Mouse (Mus musculus): Measurements from ENCODE around the gene Gm7980. TPM values are rescaled to one million over a fixed set of nuclear protein-coding genes. Genes with fewer than 3 reads are reported as not detected.
"Not testable (repeated sequence)": the region's sequence is repeated elsewhere in the genome, so short reads cannot be mapped to it uniquely, and the experiment has no call there.

Gene Gm7980
- not detected in 2 replicates for polyA plus RNA-seq (2016; fragmentation: Nextera tagmentation; extraction: Ambion mirVana)

DNA sequence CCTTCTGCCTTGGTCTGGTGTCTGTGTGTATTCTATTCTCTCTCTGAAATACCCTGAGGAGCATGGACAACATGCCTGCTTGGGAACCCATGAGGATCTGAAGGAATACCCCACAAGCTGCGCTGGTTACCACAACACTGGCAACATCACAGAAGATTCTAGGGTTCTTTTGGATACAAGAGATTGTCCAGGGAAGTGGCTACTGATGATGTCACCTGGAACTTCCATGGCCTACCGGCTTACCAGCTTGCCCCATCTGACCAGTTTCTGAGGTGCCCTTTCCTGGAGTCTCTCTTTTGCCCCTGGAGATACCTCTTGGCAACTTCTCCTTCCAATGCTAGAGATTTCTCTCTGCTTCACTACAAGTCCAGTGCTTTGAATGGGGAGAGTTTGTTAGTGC lies at the start of gene Gm7980:
TSS of gene Gm7980 (minus strand) at position 101 of the 400 bp plus-strand sequence.
- not testable (repeated sequence) for H3K4me3 ChIP-seq; H3K9me3 ChIP-seq; ATAC-seq (ENCODE audit: low FRiP score, low read depth); H3K4me2 ChIP-seq (replicated peaks); H3K9ac ChIP-seq; H3K27me3 ChIP-seq (replicated peaks); H3K4me1 ChIP-seq; H3K36me3 ChIP-seq; H3K27ac ChIP-seq
- WGBS = no CpG with 5 or more reads among the region's 2 CpGs

DNA sequence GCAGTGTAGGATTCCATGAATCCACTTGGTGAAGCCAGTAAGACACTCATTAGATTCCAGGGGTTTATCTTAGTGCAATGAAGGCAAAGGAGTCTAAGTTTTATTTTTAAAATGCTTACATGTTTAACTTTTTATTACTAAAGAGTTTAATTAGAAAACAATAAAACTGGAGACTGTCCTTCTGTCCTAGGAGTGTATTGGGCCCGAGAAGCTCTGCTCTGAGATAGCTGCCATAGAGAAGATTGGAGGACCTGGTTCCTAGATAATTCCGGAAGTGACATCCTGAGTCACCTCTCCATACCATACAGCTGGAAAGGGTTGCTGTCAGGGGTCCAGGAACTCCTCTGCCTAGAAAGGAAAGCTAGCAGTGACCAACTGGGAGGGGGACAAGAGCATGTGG lies 36.6 kb upstream of the Gm7980 start, which contains the start of gene 1700024B05Rik:
TSS of gene 1700024B05Rik (plus strand) at position 301 of the 400 bp plus-strand sequence.
- H3K27ac ChIP-seq; H3K4me3 ChIP-seq; ATAC-seq (ENCODE audit: low FRiP score, low read depth); H3K36me3 ChIP-seq; H3K9ac ChIP-seq; H3K4me2 ChIP-seq (replicated peaks); H3K27me3 ChIP-seq (replicated peaks); H3K9me3 ChIP-seq; H3K4me1 ChIP-seq: not testable (repeated sequence)
- WGBS = 84% methylated on average over 2 of the region's 2 CpGs

DNA sequence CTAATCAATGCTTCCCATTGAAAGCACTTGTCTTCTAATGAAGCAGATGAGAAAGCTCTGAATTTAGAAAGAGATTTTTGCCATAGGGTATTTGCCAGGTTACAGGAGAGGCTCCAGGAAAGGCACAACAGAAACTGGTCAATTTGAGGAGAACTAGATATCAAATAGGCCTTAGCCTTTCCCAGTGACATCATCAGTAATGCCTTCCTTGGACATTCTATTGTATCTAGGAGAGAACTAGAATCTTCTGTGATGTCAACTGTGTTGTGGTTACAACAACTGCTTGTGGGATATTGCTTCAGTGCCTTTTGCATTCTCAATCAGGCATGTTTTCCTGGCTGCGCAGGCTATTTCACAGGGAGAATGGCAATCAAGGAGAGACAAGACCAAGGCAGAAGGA lies 17.6 kb upstream of the Gm7980 start, which contains the start of gene 1700049E17Rik1:
TSS of gene 1700049E17Rik1 (plus strand) at position 301 of the 400 bp plus-strand sequence.
- ATAC-seq (ENCODE audit: low FRiP score, low read depth); H3K4me1 ChIP-seq; H3K9ac ChIP-seq; H3K27me3 ChIP-seq (replicated peaks); H3K27ac ChIP-seq; H3K4me3 ChIP-seq; H3K9me3 ChIP-seq; H3K36me3 ChIP-seq; H3K4me2 ChIP-seq (replicated peaks): not testable (repeated sequence)
- no CpG with 5 or more reads among the region's 1 CpGs for WGBS

Other genes with a start within 250 kb of the Gm7980 start
- gene Gm8068, start 205.4 kb downstream of the Gm7980 start, polyA plus RNA-seq (2016; fragmentation: Nextera tagmentation; extraction: Ambion mirVana) = not detected in 2 replicates
- gene Gm7929, start 156.7 kb downstream of the Gm7980 start, polyA plus RNA-seq (2016; fragmentation: Nextera tagmentation; extraction: Ambion mirVana) = not detected in 2 replicates
- not detected in 2 replicates for gene Gm47189, start 134.8 kb downstream of the Gm7980 start, polyA plus RNA-seq (2016; fragmentation: Nextera tagmentation; extraction: Ambion mirVana)
- not detected in 2 replicates for gene 1700049E17Rik1, start 17.7 kb upstream of the Gm7980 start, polyA plus RNA-seq (2016; fragmentation: Nextera tagmentation; extraction: Ambion mirVana)
- not detected in 2 replicates for gene 1700024B05Rik, start 36.7 kb upstream of the Gm7980 start, polyA plus RNA-seq (2016; fragmentation: Nextera tagmentation; extraction: Ambion mirVana)
- gene Gm6401, start 60.6 kb upstream of the Gm7980 start, polyA plus RNA-seq (2016; fragmentation: Nextera tagmentation; extraction: Ambion mirVana) = not detected in 2 replicates
- gene Gm3543, start 76.0 kb upstream of the Gm7980 start, polyA plus RNA-seq (2016; fragmentation: Nextera tagmentation; extraction: Ambion mirVana) = not detected in 2 replicates
- not detected in 2 replicates for gene Gm7951, start 210.1 kb upstream of the Gm7980 start, polyA plus RNA-seq (2016; fragmentation: Nextera tagmentation; extraction: Ambion mirVana)